Mouse (Mus musculus) MEL (cell line): ENCODE data around the gene Tnnt1. TPM values are rescaled to one million over a fixed set of nuclear protein-coding genes. Genes with fewer than 3 reads are reported as not detected.

ENCODE experiments used
- DNase-seq: peaks from one replicate; pipeline ENCODE4 v3.0.0; 2011; ENCODE audit warnings: low read depth, low spot score
- H3K27ac ChIP-seq: 2 replicates; pipeline ENCODE4 v1.5.1; 2012; ENCODE audit warnings: low read depth, mild to moderate bottlenecking, control low read depth, low read length, moderate library complexity; ENCODE audit not compliant: control insufficient read depth
- H3K27me3 ChIP-seq, 2 experiments: fragments of 150-350 bp in 1 of 2; sonication (generic) in 1 of 2; 2 replicates each; pipeline ENCODE4 v1.6.1; 2012; ENCODE audit warnings: low read length in 2 of 2, mild to moderate bottlenecking in 2 of 2, improper control_type of control experiment in 1 of 2, moderate library complexity in 1 of 2; ENCODE audit not compliant: insufficient read depth in 2 of 2, control insufficient read depth in 1 of 2
- H3K36me3 ChIP-seq, 2 experiments: 2 replicates each; pipeline ENCODE4 v1.6.1; 2012 to 2014; ENCODE audit warnings: low read length in 2 of 2, improper control_type of control experiment in 1 of 2, inconsistent platforms in 1 of 2, mild to moderate bottlenecking in 1 of 2; ENCODE audit not compliant: insufficient read depth in 2 of 2, control insufficient read depth in 1 of 2
- H3K4me1 ChIP-seq, 2 experiments: fragments of 150-350 bp in 1 of 2; sonication (generic) in 1 of 2; 2 replicates each; pipeline ENCODE4 v1.6.1; 2012; ENCODE audit warnings: low read length in 2 of 2, improper control_type of control experiment in 1 of 2, mild to moderate bottlenecking in 1 of 2; ENCODE audit not compliant: insufficient read depth in 2 of 2, control insufficient read depth in 1 of 2
- H3K4me3 ChIP-seq, 2 experiments: fragments of 150-350 bp in 1 of 2; sonication (generic) in 1 of 2; 2 replicates each; pipeline ENCODE4 v1.5.1; 2012; ENCODE audit warnings: low read depth in 2 of 2, low read length in 2 of 2, mild to moderate bottlenecking in 2 of 2, moderate library complexity in 2 of 2, control low read depth in 1 of 2, improper control_type of control experiment in 1 of 2; ENCODE audit not compliant: control insufficient read depth in 1 of 2, insufficient read depth in 1 of 2
- H3K79me2 ChIP-seq: 2 replicates; pipeline ENCODE4 v1.6.1; 2012; ENCODE audit warnings: mild to moderate bottlenecking, low read length, moderate library complexity; ENCODE audit not compliant: control insufficient read depth, poor library complexity, insufficient read depth
- H3K9ac ChIP-seq: 2 replicates; pipeline ENCODE4 v1.6.1; 2012; ENCODE audit warnings: low read depth, mild to moderate bottlenecking, control low read depth, low read length, moderate library complexity; ENCODE audit not compliant: control insufficient read depth, poor library complexity, severe bottlenecking
- H3K9me3 ChIP-seq: fragments of 150-350 bp; sonication (generic); replicated peaks from 2 replicates; pipeline ENCODE4 v1.6.1; 2012; ENCODE audit warnings: mild to moderate bottlenecking, low read length, improper control_type of control experiment, moderate library complexity; ENCODE audit not compliant: insufficient read depth
- CTCF ChIP-seq, 3 experiments: IDR thresholded peaks in 2 of 3; conservative IDR thresholded peaks in 1 of 3; 2 replicates each; pipeline ENCODE4 v1.5.1; 2011 to 2012; ENCODE audit warnings: low read length in 3 of 3, low read depth in 2 of 3, mild to moderate bottlenecking in 2 of 3, improper control_type of control experiment in 1 of 3, inconsistent platforms in 1 of 3, mixed read lengths in 1 of 3, moderate library complexity in 1 of 3; ENCODE audit not compliant: control insufficient read depth in 1 of 3, insufficient read depth in 1 of 3, poor library complexity in 1 of 3, severe bottlenecking in 1 of 3
- ELF1 ChIP-seq: IDR thresholded peaks from 2 replicates; pipeline ENCODE4 v1.6.1; 2014; ENCODE audit warnings: low read depth, mild to moderate bottlenecking, inconsistent platforms, low read length, improper control_type of control experiment, moderate library complexity
- EP300 ChIP-seq, 2 experiments: IDR thresholded peaks; 2 replicates each; pipeline ENCODE4 v1.6.1; 2011; ENCODE audit warnings: improper control_type of control experiment in 2 of 2, low read length in 2 of 2, low read depth in 1 of 2, mild to moderate bottlenecking in 1 of 2
- ETS1 ChIP-seq: IDR thresholded peaks from 2 replicates; pipeline ENCODE4 v1.6.1; 2012; ENCODE audit warnings: low read depth, mild to moderate bottlenecking, inconsistent platforms, low read length, improper control_type of control experiment, moderate library complexity
- GABPA ChIP-seq: IDR thresholded peaks from 2 replicates; pipeline ENCODE4 v1.6.1; 2012; ENCODE audit warnings: low read depth, mild to moderate bottlenecking, inconsistent platforms, low read length, improper control_type of control experiment, moderate library complexity
- HCFC1 ChIP-seq: IDR thresholded peaks from 2 replicates; pipeline ENCODE4 v1.6.1; 2012; ENCODE audit warnings: low read depth, mild to moderate bottlenecking, inconsistent platforms, low read length, improper control_type of control experiment, moderate library complexity
- JUND ChIP-seq: IDR thresholded peaks from 2 replicates; pipeline ENCODE4 v1.6.1; 2011; ENCODE audit warnings: low read depth, mild to moderate bottlenecking, improper control_type of control experiment, low read length
- KAT2A ChIP-seq: conservative IDR thresholded peaks from 2 replicates; pipeline ENCODE4 v1.6.1; 2012; ENCODE audit warnings: low read depth, low read length, improper control_type of control experiment, inconsistent platforms
- MAFK ChIP-seq: IDR thresholded peaks from 2 replicates; pipeline ENCODE4 v1.6.1; 2011; ENCODE audit warnings: low read depth, mild to moderate bottlenecking, low read length, improper control_type of control experiment, borderline replicate concordance
- MAZ ChIP-seq: IDR thresholded peaks from 2 replicates; pipeline ENCODE4 v1.6.1; 2012; ENCODE audit warnings: low read depth, mild to moderate bottlenecking, inconsistent platforms, low read length, improper control_type of control experiment
- MEF2A ChIP-seq: IDR thresholded peaks from 2 replicates; pipeline ENCODE4 v1.6.1; 2014; ENCODE audit warnings: low read depth, mild to moderate bottlenecking, inconsistent platforms, low read length, improper control_type of control experiment; ENCODE audit not compliant: poor library complexity, insufficient replicate concordance, severe bottlenecking; ENCODE audit errors: extremely low read depth
- MXI1 ChIP-seq: IDR thresholded peaks from 2 replicates; pipeline ENCODE4 v1.6.1; 2011; ENCODE audit warnings: mild to moderate bottlenecking, low read depth, low read length, improper control_type of control experiment
- MYC ChIP-seq: IDR thresholded peaks from 2 replicates; pipeline ENCODE4 v1.6.1; 2011; ENCODE audit warnings: low read depth, mild to moderate bottlenecking, low read length, improper control_type of control experiment, moderate library complexity
- NELFE ChIP-seq: IDR thresholded peaks from 2 replicates; pipeline ENCODE4 v1.6.1; 2011; ENCODE audit warnings: low read depth, low read length, improper control_type of control experiment
- POLR2AphosphoS5 ChIP-seq: IDR thresholded peaks from 2 replicates; pipeline ENCODE4 v1.6.1; 2012; ENCODE audit warnings: low read depth, borderline replicate concordance, mild to moderate bottlenecking, inconsistent platforms, low read length, moderate library complexity, mixed read lengths
- SIN3A ChIP-seq: IDR thresholded peaks from 2 replicates; pipeline ENCODE4 v1.6.1; 2012; ENCODE audit warnings: low read length, improper control_type of control experiment, inconsistent platforms
- SMC3 ChIP-seq: IDR thresholded peaks from 2 replicates; pipeline ENCODE4 v1.6.1; 2011; ENCODE audit warnings: low read depth, low read length, improper control_type of control experiment
- TCF12 ChIP-seq: IDR thresholded peaks from 2 replicates; pipeline ENCODE4 v1.6.1; 2014; ENCODE audit warnings: low read depth, mild to moderate bottlenecking, inconsistent platforms, low read length, improper control_type of control experiment, moderate library complexity
- USF1 ChIP-seq: IDR thresholded peaks from 2 replicates; pipeline ENCODE4 v1.6.1; 2014; ENCODE audit warnings: low read depth, mild to moderate bottlenecking, inconsistent platforms, low read length, improper control_type of control experiment, moderate library complexity
- USF2 ChIP-seq, 2 experiments: IDR thresholded peaks; 2 replicates each; pipeline ENCODE4 v1.6.1; 2011 to 2012; ENCODE audit warnings: improper control_type of control experiment in 2 of 2, low read length in 2 of 2, borderline replicate concordance in 1 of 2, inconsistent platforms in 1 of 2, low read depth in 1 of 2, mild to moderate bottlenecking in 1 of 2; ENCODE audit not compliant: insufficient read depth in 1 of 2
- ZC3H11A ChIP-seq: IDR thresholded peaks from 2 replicates; pipeline ENCODE4 v1.6.1; 2012; ENCODE audit warnings: low read depth, mild to moderate bottlenecking, inconsistent platforms, low read length, improper control_type of control experiment
- ZKSCAN1 ChIP-seq: IDR thresholded peaks from 2 replicates; pipeline ENCODE4 v1.6.1; 2012; ENCODE audit warnings: low read depth, mild to moderate bottlenecking, inconsistent platforms, low read length, improper control_type of control experiment, moderate library complexity
- ZMIZ1 ChIP-seq: IDR thresholded peaks from 2 replicates; pipeline ENCODE4 v1.6.1; 2012; ENCODE audit warnings: low read depth, mild to moderate bottlenecking, inconsistent platforms, low read length, improper control_type of control experiment, moderate library complexity
- ZNF384 ChIP-seq: IDR thresholded peaks from 2 replicates; pipeline ENCODE4 v1.6.1; 2012; ENCODE audit warnings: low read depth, mild to moderate bottlenecking, inconsistent platforms, low read length, improper control_type of control experiment
- polyA plus RNA-seq, 2 experiments: library from polyadenylated mRNA; stranded (reverse) in 1 of 2; unstranded in 1 of 2; fragments of >175 nt in 1 of 2; fragments of >200 nt in 1 of 2; gene quantifications; 2 replicates each; pipeline versions ENCODE4 v1.2.1 to v1.2.4; 2012; ENCODE audit warnings: low replicate concordance in 2 of 2, low read depth in 1 of 2; ENCODE audit not compliant: insufficient read length in 2 of 2, insufficient read depth in 1 of 2, missing spikeins in 1 of 2
- total RNA-seq: library from RNA; depleted of rRNA; stranded (reverse); fragments of 300-350 nt; gene quantifications from 2 replicates; pipeline ENCODE4 v1.2.3, GENCODE M21; 2012

Gene Tnnt1
- total and polyA plus RNA-seq, 3 experiments = 5.0 to 16.4 TPM; not detected in 1

DNA sequence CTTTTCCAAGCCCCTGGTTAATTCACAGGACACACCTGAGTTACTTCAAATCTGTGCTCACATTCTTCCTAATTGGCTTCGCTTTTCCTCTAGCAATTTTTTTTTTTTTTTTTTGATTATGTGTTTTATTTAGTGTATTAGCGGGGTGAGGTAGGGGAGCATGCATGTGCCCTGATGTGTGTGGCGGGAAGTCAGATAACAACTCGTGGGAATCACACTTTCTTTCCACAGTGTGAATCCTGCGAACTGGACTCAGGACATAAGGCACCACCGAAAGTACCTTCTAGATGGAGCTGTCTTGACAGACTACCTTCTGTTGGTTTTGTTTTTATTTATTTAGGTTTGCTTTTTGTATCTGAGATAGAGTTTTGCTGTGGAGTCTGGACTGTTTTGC, 41.0 kb upstream of the Tnnt1 start:
- Histone ChIP-seq H3K4me3 (no peak overlapping the region), H3K9me3 (no peaks in the 10 kb centered on the region), H3K79me2 (no peaks in the 10 kb centered on the region), H3K27me3 (no peaks in the 10 kb centered on the region; a peak in 4 of 4 replicates), H3K27ac (no peak overlapping the region), H3K4me1 (no peaks in the 10 kb centered on the region), H3K9ac (no peak overlapping the region), H3K36me3 (no peaks in the 10 kb centered on the region)
- DNase-seq = no peak
- TF ChIP-seq MYC (no peak), GABPA (no peak), USF1 (no peak), MAFK (no peak), SIN3A (no peak), ZMIZ1 (no peak), TCF12 (no peak), KAT2A (no peak), MAZ (no peak), ZC3H11A (no peak), MEF2A (no peak), NELFE (no peak), MXI1 (no peak)

- Histone ChIP-seq H3K27me3 (no peaks in the 10 kb centered on the region; a peak in 4 of 4 replicates), H3K4me3 (no peak overlapping the region), H3K4me1 (no peaks in the 10 kb centered on the region), H3K79me2 (no peaks in the 10 kb centered on the region), H3K36me3 (no peaks in the 10 kb centered on the region), H3K9me3 (no peaks in the 10 kb centered on the region), H3K9ac (no peak overlapping the region), H3K27ac (no peak overlapping the region)
- TF ChIP-seq JUND = 0 out of 2 replicates have a peak, but pooled peaks have one; percentile 55
- TF ChIP-seq SIN3A = peak; percentile 71
- no peak for TF ChIP-seq POLR2AphosphoS5
- 0 out of 2 replicates have a peak, but pooled peaks have one; percentile 51 for TF ChIP-seq MAZ
- peak; percentile 85 to 100 (median 93) for TF ChIP-seq CTCF (IDR thresholded peaks at IDR 0.05 in 2 of 3, conservative IDR thresholded peaks at IDR 0.05 in 1 of 3; ENCODE audit: control insufficient read depth in 1 of 3, insufficient read depth in 1 of 3, low read depth in 2 of 3, low read length in 3 of 3, poor library complexity in 1 of 3, severe bottlenecking in 1 of 3)
- 0 out of 2 replicates have a peak, but pooled peaks have one; percentile 15 for TF ChIP-seq TCF12
- TF ChIP-seq SMC3 = peak; percentile 98
- TF ChIP-seq KAT2A = no peak
- 0 out of 4 replicates have a peak, but pooled peaks of 1 of the 2 experiments have one; percentile 7 for TF ChIP-seq EP300 (IDR thresholded peaks at IDR 0.05; ENCODE audit: low read depth in 1 of 2, low read length in 2 of 2)
- TF ChIP-seq ZKSCAN1 = no peak
- TF ChIP-seq ZMIZ1 = no peak
- peak; percentile 96 for TF ChIP-seq ZC3H11A
- peak; percentile 31; the same call in 1 of the 2 replicates for TF ChIP-seq MXI1
- no peak for TF ChIP-seq USF2 (IDR thresholded peaks at IDR 0.05; ENCODE audit: borderline replicate concordance in 1 of 2, insufficient read depth in 1 of 2, low read depth in 1 of 2, low read length in 2 of 2)
- no peak for TF ChIP-seq GABPA
- TF ChIP-seq ELF1 = peak; percentile 63
- TF ChIP-seq ETS1 = no peak
- TF ChIP-seq HCFC1 = 0 out of 2 replicates have a peak, but pooled peaks have one; percentile 39
- TF ChIP-seq ZNF384 = peak; percentile 46; the same call in 1 of the 2 replicates
- DNase-seq = peak; percentile 91
Observed at GRCm38 (mm10) chr7:4556256-4557166, 40.3 kb upstream of the Tnnt1 start.
